Comparison of ENCODE assay signal across 17 mouse cellular contexts in genomic region chr17:45543115-45543514, GRCm38 (mm10). TPM values are rescaled to one million over a fixed set of nuclear protein-coding genes. Genes with fewer than 3 reads are reported as not detected.
DNase-seq lines count a peak whose midpoint lies in the region; TF ChIP-seq lines count a peak whose summit lies in the region.
"Had no signal": no experiment of that assay in that cellular context is flagged by ENCODE, and none has a peak within 500 bp of the region (broad histone marks: within the 10 kb centered on the region; RNA-seq: fewer than 3 reads in every experiment).

No protein-coding gene starts in this region.

- no peaks in the 10 kb centered on the region for H3K9me3 ChIP-seq in E14TG2a.4 (ENCODE audit: low read length)
- H3K9me3 ChIP-seq: embryonic facial prominence, embryonic 13.5 days; forebrain, embryonic 12.5 days; heart, embryonic 15.5 days had no signal

- no peaks in the 10 kb centered on the region for H3K36me3 ChIP-seq in E14TG2a.4 (ENCODE audit: insufficient read depth, low read length)
- H3K36me3 ChIP-seq: heart, embryonic 15.5 days had no signal

- TF ChIP-seq CTCF in layer of hippocampus, adult 2 months (conservative IDR thresholded peaks at IDR 0.05): no peak
- no peak for TF ChIP-seq CTCF in E14TG2a.4 (conservative IDR thresholded peaks at IDR 0.05; ENCODE audit: low read length)
- no peak for TF ChIP-seq CTCF in olfactory bulb, adult 2 months (IDR thresholded peaks at IDR 0.05; ENCODE audit: insufficient read depth, low read depth, low read length)

- WGBS in olfactory bulb, adult 2 months: 53% methylated on average over 1 of the region's 1 CpGs

- H3K27ac ChIP-seq in layer of hippocampus, adult 2 months: peak overlapping the region; percentile 59; the same call in 1 of the 2 replicates
- peak overlapping the region; percentile 32; the same call in 1 of the 2 replicates for H3K27ac ChIP-seq in olfactory bulb, adult 2 months (ENCODE audit: insufficient read depth, low read depth, low read length)
- H3K27ac ChIP-seq: embryonic facial prominence, embryonic 13.5 days; forebrain, embryonic 12.5 days; heart, adult 2 months; heart, embryonic 15.5 days; hindbrain, embryonic 14.5 days had no signal

- H3K4me3 ChIP-seq in layer of hippocampus, adult 2 months: no peak overlapping the region
- peak overlapping the region; percentile 75 for H3K4me3 ChIP-seq in E14TG2a.4 (replicated peaks; ENCODE audit: low read length)
- H3K4me3 ChIP-seq in olfactory bulb, adult 2 months (ENCODE audit: insufficient read depth, low read depth, low read length): no peak overlapping the region
- H3K4me3 ChIP-seq: embryonic facial prominence, embryonic 13.5 days; forebrain, embryonic 12.5 days; heart, adult 2 months had no signal

- DNase-seq in cerebellum, adult 9-10 months: peak; percentile 66
- no peak for DNase-seq in cerebellum, postnatal 4 days (ENCODE audit: low spot score in 2 of 2)
- DNase-seq in layer of hippocampus, adult 2 months (ENCODE audit: low spot score in 2 of 2): no peak
- no peak for DNase-seq in layer of hippocampus, adult 9-11 months
- DNase-seq: adrenal gland, adult 8-10 months; adrenal gland, postnatal 36 days; gastrocnemius, postnatal 10 days; heart, adult 2 months; heart, postnatal 14 days had no signal

- TF ChIP-seq POLR2A in olfactory bulb, adult 2 months (IDR thresholded peaks at IDR 0.05; ENCODE audit: insufficient read depth, low read depth, low read length): 0 out of 2 replicates have a peak, but pooled peaks have one; percentile 25

- H3K4me1 ChIP-seq in E14TG2a.4 (replicated peaks; ENCODE audit: low read depth, low read length): peaks cover 56% of the 10 kb centered on the region
- H3K4me1 ChIP-seq in olfactory bulb, adult 2 months (ENCODE audit: control insufficient read depth, insufficient read depth, low read length): peaks cover 50% of the 10 kb centered on the region

- peaks cover 92% of the 10 kb centered on the region for H3K27me3 ChIP-seq in E14TG2a.4 (ENCODE audit: insufficient read depth, low read length)

RNA-seq across cellular contexts. Expression of gene Tmem151b, which starts 6.4 kb away (rescaled TPM):
- 100 to 1,000 TPM; 106 to 112 TPM for total RNA-seq in layer of hippocampus, adult 2 months (2021)
- 126 TPM in 1 of 2 replicates, not detected in the other for polyA plus RNA-seq in olfactory bulb, adult 2 months (2012; ENCODE audit: insufficient read depth, insufficient read length, low replicate concordance, missing spikeins)

RNA-seq across cellular contexts. Expression of gene Nfkbie, which starts 12.4 kb away (rescaled TPM):
- 1 to 10 TPM; 2.6 to 2.7 TPM for total RNA-seq in layer of hippocampus, adult 2 months (2021)
- polyA plus RNA-seq in olfactory bulb, adult 2 months (2012; ENCODE audit: insufficient read depth, insufficient read length, low replicate concordance, missing spikeins): not detected in 2 replicates

RNA-seq across cellular contexts. Expression of gene Tcte1, which starts 19.9 kb away (rescaled TPM):
- 1 to 10 TPM in 1 of 2 experiments, under 1 TPM in 1; 0.56 to 1.0 TPM for total RNA-seq in layer of hippocampus, adult 2 months (2021)
- polyA plus RNA-seq in olfactory bulb, adult 2 months (2012; ENCODE audit: insufficient read depth, insufficient read length, low replicate concordance, missing spikeins): not detected in 2 replicates
- total RNA-seq: adrenal gland, adult 8-10 months; adrenal gland, postnatal 36 days; CH12.LX; gastrocnemius, postnatal 10 days; heart, adult 2 months; hematopoietic stem cell, adult 5-6 weeks had no signal

RNA-seq across cellular contexts. Expression of gene Slc35b2, which starts 20.6 kb away (rescaled TPM):
- 10 to 100 TPM; 31.1 to 31.8 TPM for total RNA-seq in layer of hippocampus, adult 2 months (2021)
- polyA plus RNA-seq in olfactory bulb, adult 2 months (2012; ENCODE audit: insufficient read depth, insufficient read length, low replicate concordance, missing spikeins): not detected in 2 replicates

RNA-seq across cellular contexts. Expression of gene Hsp90ab1, which starts 30.0 kb away (rescaled TPM):
- total RNA-seq in layer of hippocampus, adult 2 months (2021): 1,000 to 10,000 TPM; 1,695 to 1,765 TPM
- polyA plus RNA-seq in olfactory bulb, adult 2 months (2012; ENCODE audit: insufficient read depth, insufficient read length, low replicate concordance, missing spikeins): 1,037 and 1,562 TPM in 2 replicates
